Mouse (Mus musculus): ENCODE data around the gene Ints4. TPM values are rescaled to one million over a fixed set of nuclear protein-coding genes. Genes with fewer than 3 reads are reported as not detected.

The Ints4 gene
- polyA plus RNA-seq, 1 experiment from 2014 or later, result 35.5 TPM

DNA sequence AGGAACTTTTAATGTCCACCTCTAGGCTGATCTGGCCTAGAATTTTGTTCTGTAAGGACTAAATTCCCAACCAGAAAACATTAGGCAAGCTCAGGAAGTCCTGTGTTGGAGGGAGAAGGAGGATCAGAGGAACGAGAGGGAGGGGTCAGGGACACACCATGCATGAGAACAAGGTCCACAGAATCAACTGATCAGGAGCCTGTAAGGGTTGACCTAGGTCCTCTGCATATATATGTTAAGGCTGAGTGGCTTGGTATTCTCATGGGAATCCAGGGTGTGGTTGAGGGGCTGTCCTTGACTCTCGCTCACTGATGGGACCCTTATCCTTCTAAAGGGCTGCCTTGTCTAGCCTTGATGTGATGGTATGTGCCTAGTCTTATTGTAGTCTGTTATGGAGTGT, 82.8 kb downstream of the Ints4 start:
- no peaks in the 10 kb centered on the region for H3K27me3 ChIP-seq (ENCODE audit: control insufficient read depth, insufficient read depth, low read depth, low read length)
- no peaks in the 10 kb centered on the region for H3K4me1 ChIP-seq (ENCODE audit: control insufficient read depth, insufficient read depth, low read length)
- no peak overlapping the region for H3K9ac ChIP-seq (ENCODE audit: low read depth, low read length)
- H3K27ac ChIP-seq (ENCODE audit: low read length), result no peak overlapping the region
- H3K4me2 ChIP-seq (ENCODE audit: low read length), result no peak overlapping the region
- 85% methylated on average over 2 of the region's 2 CpGs for WGBS
- H3K9me3 ChIP-seq (replicated peaks; ENCODE audit: control insufficient read depth, low read length, poor library complexity, severe bottlenecking), result no peaks in the 10 kb centered on the region
- no peaks in the 10 kb centered on the region for H3K36me3 ChIP-seq (ENCODE audit: control insufficient read depth, insufficient read depth, low read length)
- ATAC-seq, result no peak
- no peak overlapping the region for H3K4me3 ChIP-seq (ENCODE audit: low read depth, low read length)

DNA sequence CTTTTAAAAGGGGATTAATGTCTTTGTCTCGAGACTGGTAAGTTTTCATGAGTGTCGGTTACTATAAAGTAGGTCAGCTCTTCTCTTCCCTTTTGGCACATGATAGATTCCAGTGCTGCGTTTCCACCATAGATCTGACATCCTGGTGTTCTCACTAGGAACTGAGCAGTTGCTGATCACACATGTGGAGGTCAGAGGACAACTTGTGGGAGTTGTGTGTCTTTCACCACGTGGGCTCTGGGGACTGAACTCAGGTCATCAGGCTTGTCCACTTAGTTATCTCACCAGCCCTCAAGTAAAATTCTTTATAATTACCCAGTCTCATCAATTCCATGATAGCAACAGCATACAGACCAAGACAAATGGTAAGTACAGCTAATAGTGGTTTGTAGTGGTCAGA, 88.6 kb downstream of the Ints4 start:
- H3K36me3 ChIP-seq (ENCODE audit: control insufficient read depth, insufficient read depth, low read length), result no peaks in the 10 kb centered on the region; the same call in 1 of the 2 replicates

DNA sequence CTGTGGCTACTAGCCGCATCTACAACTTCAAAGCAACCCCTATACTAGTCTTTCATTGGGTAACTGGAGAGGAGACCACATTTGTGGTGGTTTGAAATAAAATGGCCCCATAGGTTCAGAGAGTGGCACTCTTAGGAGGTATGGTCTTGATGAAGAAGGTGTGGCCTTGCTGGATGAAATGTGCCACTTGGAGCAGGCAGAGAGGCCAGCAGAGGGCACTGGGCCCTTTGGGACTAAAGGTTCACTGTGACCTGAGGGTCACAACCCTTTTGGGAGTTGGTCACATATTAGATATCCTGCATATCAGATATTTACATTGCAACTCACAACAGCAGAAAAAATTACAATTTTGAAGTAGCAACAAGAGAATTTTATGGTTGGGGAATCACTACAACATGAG, 89.6 kb downstream of the Ints4 start:
- no peak overlapping the region for H3K4me3 ChIP-seq (ENCODE audit: low read depth, low read length)
- no peaks in the 10 kb centered on the region for H3K27me3 ChIP-seq (ENCODE audit: control insufficient read depth, insufficient read depth, low read depth, low read length)
- H3K36me3 ChIP-seq (ENCODE audit: control insufficient read depth, insufficient read depth, low read length), result no peaks in the 10 kb centered on the region; the same call in 1 of the 2 replicates
- 97% methylated on average over 1 of the region's 1 CpGs for WGBS
- H3K9ac ChIP-seq (ENCODE audit: low read depth, low read length), result no peak overlapping the region
- no peak overlapping the region for H3K27ac ChIP-seq (ENCODE audit: low read length)
- H3K4me1 ChIP-seq (ENCODE audit: control insufficient read depth, insufficient read depth, low read length), result no peaks in the 10 kb centered on the region
- no peak overlapping the region for H3K4me2 ChIP-seq (ENCODE audit: low read length)
- no peaks in the 10 kb centered on the region for H3K9me3 ChIP-seq (replicated peaks; ENCODE audit: control insufficient read depth, low read length, poor library complexity, severe bottlenecking)
- no peak for ATAC-seq

More for the DNA sequence above, 88.6 kb downstream of the Ints4 start:
- no peak overlapping the region for H3K4me3 ChIP-seq (ENCODE audit: low read depth, low read length)
- 85% methylated on average over 4 of the region's 4 CpGs for WGBS
- no peak for ATAC-seq
- no peak overlapping the region for H3K4me2 ChIP-seq (ENCODE audit: low read length)
- H3K9me3 ChIP-seq (replicated peaks; ENCODE audit: control insufficient read depth, low read length, poor library complexity, severe bottlenecking), result no peaks in the 10 kb centered on the region
- H3K27me3 ChIP-seq (ENCODE audit: control insufficient read depth, insufficient read depth, low read depth, low read length), result no peaks in the 10 kb centered on the region
- no peak overlapping the region for H3K9ac ChIP-seq (ENCODE audit: low read depth, low read length)
- H3K4me1 ChIP-seq (ENCODE audit: control insufficient read depth, insufficient read depth, low read length), result no peaks in the 10 kb centered on the region
- H3K27ac ChIP-seq (ENCODE audit: low read length), result no peak overlapping the region

DNA sequence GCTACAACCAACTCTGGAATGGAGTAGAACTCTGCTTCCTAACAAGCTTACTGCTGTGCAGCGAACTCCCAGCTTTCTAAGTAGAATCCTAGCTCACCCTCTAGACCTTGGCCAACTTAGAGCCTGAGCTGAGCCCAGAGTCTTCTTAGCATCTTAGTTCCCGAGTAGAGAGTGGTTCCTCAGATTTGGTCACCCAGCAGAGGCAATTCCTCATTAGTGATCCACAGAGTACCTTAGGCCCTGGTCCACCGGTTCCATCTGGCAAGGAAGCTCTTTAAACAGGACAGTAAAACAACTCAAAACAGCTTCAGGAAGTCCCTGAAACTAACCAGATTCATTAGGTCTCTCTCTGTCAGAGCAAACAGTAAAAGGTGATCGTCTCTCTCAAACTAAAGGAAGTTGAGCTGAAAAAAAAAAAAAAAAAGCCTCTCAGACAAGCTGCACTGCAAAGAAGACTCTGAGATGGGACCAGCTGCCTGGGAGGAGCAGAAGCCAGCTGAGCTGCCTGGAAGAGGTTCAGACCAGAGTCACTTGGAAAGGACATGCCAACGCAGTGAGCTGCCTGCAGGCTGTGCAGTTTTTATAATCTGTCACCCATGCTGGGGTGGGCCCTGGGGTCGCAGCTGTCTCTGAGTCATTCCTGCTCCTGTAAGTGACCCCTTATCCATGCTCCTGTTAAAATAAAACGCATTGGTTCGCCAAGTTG, 97.8 kb downstream of the Ints4 start:
- H3K27me3 ChIP-seq (ENCODE audit: control insufficient read depth, insufficient read depth, low read depth, low read length), result no peaks in the 10 kb centered on the region
- peak overlapping the region; percentile 99; the same call in 1 of the 2 replicates for H3K27ac ChIP-seq (ENCODE audit: low read length)
- no peaks in the 10 kb centered on the region; the same call in 1 of the 2 replicates for H3K36me3 ChIP-seq (ENCODE audit: control insufficient read depth, insufficient read depth, low read length)
- H3K4me1 ChIP-seq (ENCODE audit: control insufficient read depth, insufficient read depth, low read length), result peaks cover 14% of the 10 kb centered on the region
- no peaks in the 10 kb centered on the region for H3K9me3 ChIP-seq (replicated peaks; ENCODE audit: control insufficient read depth, low read length, poor library complexity, severe bottlenecking)
- peak overlapping the region; percentile 82 for H3K4me2 ChIP-seq (ENCODE audit: low read length)
- H3K9ac ChIP-seq (ENCODE audit: low read depth, low read length), result peak overlapping the region; percentile 76
- peak overlapping the region; percentile 100 for H3K4me3 ChIP-seq (ENCODE audit: low read depth, low read length)
- peak; percentile 6; the same call in 1 of the 2 replicates for ATAC-seq
- 28% methylated on average over 8 of the region's 8 CpGs for WGBS

DNA sequence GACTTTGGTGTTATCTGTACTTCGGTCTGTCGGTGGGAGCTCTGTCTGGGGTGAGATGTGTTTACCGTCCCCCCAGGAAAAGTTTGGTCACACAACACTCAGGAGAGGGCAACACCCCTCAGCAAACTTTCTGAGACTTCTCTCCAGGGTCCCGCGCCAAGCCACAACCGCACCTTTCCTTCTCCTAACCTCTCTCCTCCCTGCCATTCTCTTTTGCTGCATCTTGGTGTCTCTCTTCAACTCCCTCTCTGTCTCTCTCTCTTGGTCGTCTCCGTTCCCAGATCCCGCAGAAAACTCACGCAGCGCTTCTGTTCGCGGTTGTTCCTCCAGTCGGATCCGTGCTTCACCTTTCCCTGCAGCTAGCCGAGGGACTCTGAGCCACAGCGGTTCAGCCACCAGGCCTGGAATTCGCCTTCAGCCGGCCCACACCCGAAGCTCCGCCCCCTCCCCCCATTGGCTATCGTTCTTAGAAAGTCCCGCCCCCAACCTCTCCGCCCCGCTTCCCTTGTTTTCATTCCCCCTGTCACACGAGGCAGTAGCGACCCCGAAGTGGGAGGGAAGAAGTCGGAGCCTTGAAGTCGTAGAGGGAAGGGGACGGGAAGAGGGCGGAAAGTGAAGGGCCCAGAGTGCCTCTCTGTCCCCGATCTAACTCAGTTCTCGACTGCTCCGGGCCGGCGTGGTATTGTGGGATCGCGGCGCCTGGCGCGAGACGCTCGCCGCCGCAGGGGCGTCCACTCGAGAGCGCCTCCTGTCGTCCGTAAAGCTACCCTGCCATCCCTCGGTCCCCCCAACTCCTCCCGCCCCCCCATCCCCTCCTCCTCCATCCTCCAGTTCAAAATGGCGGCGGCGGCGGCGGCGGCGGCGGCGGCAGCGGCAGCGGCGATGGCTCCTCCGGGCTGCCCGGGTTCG, 98.6 kb downstream of the Ints4 start, which contains the start of the genes Aamdc and Rsf1:
Aamdc (minus strand) TSS at position 431 of the 909 bp plus-strand sequence.
Rsf1 (plus strand) TSS at position 823 of the 909 bp plus-strand sequence.
- Histone ChIP-seq H3K36me3 (ENCODE audit: control insufficient read depth, insufficient read depth, low read length) (no peaks in the 10 kb centered on the region), H3K9me3 (replicated peaks; ENCODE audit: control insufficient read depth, low read length, poor library complexity, severe bottlenecking) (no peaks in the 10 kb centered on the region), H3K4me2 (ENCODE audit: low read length) (peak within 1 kb of the TSS; percentile 84), H3K4me1 (ENCODE audit: control insufficient read depth, insufficient read depth, low read length) (peaks cover 14% of the 10 kb centered on the region), H3K9ac (ENCODE audit: low read depth, low read length) (peak within 1 kb of the TSS; percentile 100), H3K27me3 (ENCODE audit: control insufficient read depth, insufficient read depth, low read depth, low read length) (no peaks in the 10 kb centered on the region), H3K27ac (ENCODE audit: low read length) (peak within 1 kb of the TSS; percentile 99), H3K4me3 (ENCODE audit: low read depth, low read length) (peak within 1 kb of the TSS; percentile 100)
- peak; percentile 98 for ATAC-seq
- under 1% methylated on average over 67 of the region's 68 CpGs for WGBS

DNA sequence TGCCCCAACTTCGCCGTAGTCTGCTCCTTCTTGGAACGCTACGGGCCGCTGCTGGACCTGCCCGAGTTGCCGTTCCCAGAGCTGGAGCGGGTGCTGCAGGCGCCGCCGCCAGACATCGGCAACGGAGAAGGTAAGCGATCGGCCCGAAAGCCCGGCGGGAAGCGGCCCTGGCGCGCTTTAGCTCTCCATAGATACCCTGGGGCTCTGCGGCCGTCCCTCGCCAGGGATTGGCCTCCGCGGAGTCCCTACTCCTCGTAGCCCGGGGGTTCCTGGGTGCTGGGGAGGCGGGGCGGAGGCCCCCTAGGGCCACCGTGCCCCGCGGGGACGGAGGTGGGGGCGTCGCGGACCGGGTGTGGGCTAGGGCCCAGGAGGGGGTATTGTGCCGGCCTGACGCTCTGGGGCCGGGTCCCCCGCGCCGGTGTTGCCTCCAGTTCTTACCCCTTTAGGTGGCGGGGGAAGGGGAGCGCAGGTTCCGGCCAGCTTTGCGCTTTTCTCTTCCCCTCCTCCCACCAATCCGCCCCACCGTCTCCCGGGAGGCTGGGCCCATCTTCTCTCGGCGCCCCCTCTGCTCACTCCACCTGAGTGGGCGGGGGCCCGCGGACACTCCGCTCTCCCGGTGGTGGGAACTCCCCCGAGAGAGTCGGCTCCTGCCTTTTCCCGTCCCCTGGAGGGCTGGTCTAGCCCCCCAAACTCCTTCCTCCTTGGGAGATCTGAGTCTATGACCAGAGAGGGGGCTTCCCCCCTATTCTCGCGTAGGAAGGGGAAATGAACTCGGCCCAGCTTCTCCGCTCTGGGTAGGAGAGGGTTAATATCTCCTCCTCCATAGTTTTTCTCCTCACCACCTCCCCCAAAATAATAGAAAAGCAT, 99.5 kb downstream of the Ints4 start:
- Histone ChIP-seq H3K4me3 (ENCODE audit: low read depth, low read length) (peak overlapping the region; percentile 100), H3K27ac (ENCODE audit: low read length) (peak overlapping the region; percentile 99), H3K4me2 (ENCODE audit: low read length) (peak overlapping the region; percentile 84), H3K9me3 (replicated peaks; ENCODE audit: control insufficient read depth, low read length, poor library complexity, severe bottlenecking) (no peaks in the 10 kb centered on the region), H3K27me3 (ENCODE audit: control insufficient read depth, insufficient read depth, low read depth, low read length) (no peaks in the 10 kb centered on the region), H3K36me3 (ENCODE audit: control insufficient read depth, insufficient read depth, low read length) (no peaks in the 10 kb centered on the region), H3K9ac (ENCODE audit: low read depth, low read length) (peak overlapping the region; percentile 100), H3K4me1 (ENCODE audit: control insufficient read depth, insufficient read depth, low read length) (peaks cover 14% of the 10 kb centered on the region)
- 1% methylated on average over 49 of the region's 65 CpGs for WGBS
- peak; percentile 47 for ATAC-seq

DNA sequence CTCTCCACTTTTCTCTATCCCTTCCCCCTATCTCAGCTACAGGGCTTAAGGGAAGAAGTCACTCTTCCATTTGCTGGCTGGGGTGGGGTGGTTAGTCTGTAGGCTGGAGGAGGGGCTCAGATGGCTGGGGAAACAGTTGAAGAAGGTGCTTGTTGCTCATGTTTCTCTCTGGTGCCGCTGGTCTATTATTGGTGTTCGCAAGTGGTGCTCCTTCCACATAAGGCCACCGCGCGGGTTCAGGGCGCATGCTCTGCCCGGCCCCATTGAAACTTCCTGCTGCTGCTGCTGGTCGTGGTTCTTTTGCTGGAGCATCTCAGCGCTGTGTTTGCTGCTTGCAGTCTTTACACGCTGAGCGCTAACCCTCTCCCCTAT, 100.1 kb downstream of the Ints4 start:
- Histone ChIP-seq H3K4me3 (ENCODE audit: low read depth, low read length) (peak overlapping the region; percentile 100), H3K36me3 (ENCODE audit: control insufficient read depth, insufficient read depth, low read length) (no peaks in the 10 kb centered on the region), H3K4me2 (ENCODE audit: low read length) (peak overlapping the region; percentile 84), H3K9me3 (replicated peaks; ENCODE audit: control insufficient read depth, low read length, poor library complexity, severe bottlenecking) (no peaks in the 10 kb centered on the region), H3K9ac (ENCODE audit: low read depth, low read length) (peak overlapping the region; percentile 100), H3K27ac (ENCODE audit: low read length) (peak overlapping the region; percentile 99), H3K4me1 (ENCODE audit: control insufficient read depth, insufficient read depth, low read length) (peaks cover 14% of the 10 kb centered on the region), H3K27me3 (ENCODE audit: control insufficient read depth, insufficient read depth, low read depth, low read length) (no peaks in the 10 kb centered on the region)
- peak; percentile 62 for ATAC-seq
- under 1% methylated on average over 11 of the region's 11 CpGs for WGBS

DNA sequence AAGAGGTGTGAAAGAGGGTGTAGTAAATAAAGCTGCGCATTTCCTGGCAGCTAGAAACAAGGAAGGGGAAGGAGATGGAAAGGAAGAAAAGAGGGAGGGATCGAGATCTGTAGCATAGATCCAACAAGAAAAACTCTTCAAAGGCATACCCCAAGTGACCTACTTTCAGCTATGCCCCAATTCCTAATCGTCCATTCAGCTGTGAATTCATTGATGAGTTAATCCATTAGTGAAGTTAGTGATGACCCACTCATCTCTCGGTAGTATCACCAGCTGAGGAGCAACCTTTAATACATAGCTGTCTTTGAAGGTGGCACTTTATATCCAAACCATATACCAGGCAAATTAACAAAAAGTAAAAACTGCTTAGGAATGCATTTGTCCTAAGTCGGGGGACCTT, 107.8 kb downstream of the Ints4 start:
- no peak overlapping the region for H3K9ac ChIP-seq (ENCODE audit: low read depth, low read length)
- 69% methylated on average over 5 of the region's 5 CpGs for WGBS
- H3K4me2 ChIP-seq (ENCODE audit: low read length), result no peak overlapping the region
- H3K36me3 ChIP-seq (ENCODE audit: control insufficient read depth, insufficient read depth, low read length), result no peaks in the 10 kb centered on the region
- no peak overlapping the region for H3K4me3 ChIP-seq (ENCODE audit: low read depth, low read length)
- H3K9me3 ChIP-seq (replicated peaks; ENCODE audit: control insufficient read depth, low read length, poor library complexity, severe bottlenecking), result no peaks in the 10 kb centered on the region
- H3K27me3 ChIP-seq (ENCODE audit: control insufficient read depth, insufficient read depth, low read depth, low read length), result no peaks in the 10 kb centered on the region
- no peak overlapping the region for H3K27ac ChIP-seq (ENCODE audit: low read length)
- H3K4me1 ChIP-seq (ENCODE audit: control insufficient read depth, insufficient read depth, low read length), result peaks cover 20% of the 10 kb centered on the region
- ATAC-seq, result no peak

All from midbrain, embryonic 16.5 days (tissue).